Mouse (Mus musculus) lung, adult 18-20 months (tissue): ENCODE measurements around the gene Gsdma.
A peak's percentile ranks its signal among the peaks of the same experiment; 100 is the strongest.
"Not testable (repeated sequence)": the region's sequence is repeated elsewhere in the genome, so short reads cannot be mapped to it uniquely, and the experiment has no call there.

ENCODE experiments used
- DNase-seq, 2 experiments: peaks; one replicate each; pipeline ENCODE4 v3.0.0; 2022; ENCODE audit warnings: mixed read lengths in 2 of 2

Gsdma gene

GRCm38 (mm10) chr11:98711046-98711434 is 46.9 kb downstream of the Gsdma start:
- DNase-seq: no peak

- not testable (repeated sequence) for DNase-seq
Measured at GRCm38 (mm10) chr11:98712009-98712408, 47.9 kb downstream of the Gsdma start.

GRCm38 (mm10) chr11:98713703-98714102 is 49.6 kb downstream of the Gsdma start:
- DNase-seq: no peak

- no peak for DNase-seq
Measured at GRCm38 (mm10) chr11:98715946-98716345, 51.8 kb downstream of the Gsdma start.

GRCm38 (mm10) chr11:98717904-98718303 is 53.8 kb downstream of the Gsdma start:
- peak; percentile 66 to 79 for DNase-seq

GRCm38 (mm10) chr11:98720756-98721155 is 56.6 kb downstream of the Gsdma start:
- DNase-seq: no peak

- DNase-seq: peak; percentile 79 to 89
Measured at GRCm38 (mm10) chr11:98721458-98722226, 57.5 kb downstream of the Gsdma start.

- DNase-seq: no peak
Measured at GRCm38 (mm10) chr11:98723098-98723497, 58.9 kb downstream of the Gsdma start.

- no peak for DNase-seq
Measured at GRCm38 (mm10) chr11:98725926-98726506, 61.9 kb downstream of the Gsdma start.
